Mouse (Mus musculus): ENCODE measurements around the gene Scamp2. TPM values are rescaled to one million over a fixed set of nuclear protein-coding genes. Genes with fewer than 3 reads are reported as not detected.
A peak's percentile ranks its signal among the peaks of the same experiment; 100 is the strongest.

Gene Scamp2
- polyA plus RNA-seq, 1 experiment from 2014 or later, result 93.4 TPM

- no peak overlapping the region for H3K4me3 ChIP-seq (ENCODE audit: low read length)
- no peak for ATAC-seq (ENCODE audit: low FRiP score, low TSS enrichment)
- peak overlapping the region; percentile 40; the same call in 1 of the 2 replicates for H3K4me2 ChIP-seq (replicated peaks; ENCODE audit: low read depth, low read length)
- 57% methylated on average over 3 of the region's 3 CpGs for WGBS
- 0 out of 2 replicates have a peak overlapping the region, but pooled peaks have one; percentile 19 for H3K9ac ChIP-seq (replicated peaks; ENCODE audit: low read length)
- H3K9me3 ChIP-seq (ENCODE audit: low read length), result no peaks in the 10 kb centered on the region
- peak overlapping the region; percentile 76 for H3K27ac ChIP-seq (ENCODE audit: low read length)
- 0 out of 2 replicates have a peak, but pooled peaks cover 8% of the 10 kb centered on the region for H3K36me3 ChIP-seq (ENCODE audit: insufficient read depth, low read length)
- H3K27me3 ChIP-seq (ENCODE audit: insufficient read depth, low read length), result no peaks in the 10 kb centered on the region
- H3K4me1 ChIP-seq (ENCODE audit: insufficient read depth, low read length), result peaks cover 57% of the 10 kb centered on the region
Measured at GRCm38 (mm10) chr9:57637272-57637671, 76.5 kb downstream of the Scamp2 start.

- 10% methylated on average over 6 of the region's 6 CpGs for WGBS
- Histone ChIP-seq H3K27ac (ENCODE audit: low read length) (peak overlapping the region; percentile 76), H3K4me1 (ENCODE audit: insufficient read depth, low read length) (peaks cover 61% of the 10 kb centered on the region), H3K9ac (replicated peaks; ENCODE audit: low read length) (no peak overlapping the region; the same call in 1 of the 2 replicates), H3K4me3 (ENCODE audit: low read length) (no peak overlapping the region), H3K27me3 (ENCODE audit: insufficient read depth, low read length) (no peaks in the 10 kb centered on the region), H3K9me3 (ENCODE audit: low read length) (no peaks in the 10 kb centered on the region), H3K36me3 (ENCODE audit: insufficient read depth, low read length) (0 out of 2 replicates have a peak, but pooled peaks cover 8% of the 10 kb centered on the region), H3K4me2 (replicated peaks; ENCODE audit: low read depth, low read length) (peak overlapping the region; percentile 40)
- ATAC-seq (ENCODE audit: low FRiP score, low TSS enrichment), result peak; percentile 52
Measured at GRCm38 (mm10) chr9:57637741-57638322, 77.1 kb downstream of the Scamp2 start.

Other genes with a start within 250 kb of the Scamp2 start
- gene Ppcdc, start 120.8 kb upstream of the Scamp2 start, polyA plus RNA-seq (2015; fragmentation: Nextera tagmentation; extraction: Ambion mirVana), result 29.7 and 30.5 TPM in 2 replicates
- 17.7 and 20.2 TPM in 2 replicates for gene Scamp5, start 92.9 kb upstream of the Scamp2 start, polyA plus RNA-seq (2015; fragmentation: Nextera tagmentation; extraction: Ambion mirVana)
- gene Rpp25, start 56.9 kb upstream of the Scamp2 start, polyA plus RNA-seq (2015; fragmentation: Nextera tagmentation; extraction: Ambion mirVana), result 5.5 and 6.4 TPM in 2 replicates
- 670 and 691 TPM in 2 replicates for gene Cox5a, start 39.7 kb upstream of the Scamp2 start, polyA plus RNA-seq (2015; fragmentation: Nextera tagmentation; extraction: Ambion mirVana)
- 19.0 and 19.8 TPM in 2 replicates for gene Fam219b, start 23.4 kb upstream of the Scamp2 start, polyA plus RNA-seq (2015; fragmentation: Nextera tagmentation; extraction: Ambion mirVana)
- 54.6 and 57.2 TPM in 2 replicates for gene Mpi, start 8.2 kb upstream of the Scamp2 start, polyA plus RNA-seq (2015; fragmentation: Nextera tagmentation; extraction: Ambion mirVana)
- gene Ulk3, start 28.5 kb downstream of the Scamp2 start, polyA plus RNA-seq (2015; fragmentation: Nextera tagmentation; extraction: Ambion mirVana), result 18.3 and 22.7 TPM in 2 replicates
- not detected in 2 replicates for gene Cplx3, start 45.3 kb downstream of the Scamp2 start, polyA plus RNA-seq (2015; fragmentation: Nextera tagmentation; extraction: Ambion mirVana)
- not detected in 2 replicates for gene Lman1l, start 59.8 kb downstream of the Scamp2 start, polyA plus RNA-seq (2015; fragmentation: Nextera tagmentation; extraction: Ambion mirVana)
- 27.2 and 31.6 TPM in 2 replicates for gene Csk, start 92.7 kb downstream of the Scamp2 start, polyA plus RNA-seq (2015; fragmentation: Nextera tagmentation; extraction: Ambion mirVana)
- gene Cyp1a2, start 122.8 kb downstream of the Scamp2 start, polyA plus RNA-seq (2015; fragmentation: Nextera tagmentation; extraction: Ambion mirVana), result not detected in 2 replicates
- gene Cyp1a1, start 127.0 kb downstream of the Scamp2 start, polyA plus RNA-seq (2015; fragmentation: Nextera tagmentation; extraction: Ambion mirVana), result 0.23 and 0.25 TPM in 2 replicates
- gene Edc3, start 147.6 kb downstream of the Scamp2 start, polyA plus RNA-seq (2015; fragmentation: Nextera tagmentation; extraction: Ambion mirVana), result 39.2 and 41.2 TPM in 2 replicates
- 82.0 and 90.0 TPM in 2 replicates for gene Clk3, start 204.9 kb downstream of the Scamp2 start, polyA plus RNA-seq (2015; fragmentation: Nextera tagmentation; extraction: Ambion mirVana)

Measured in kidney, embryonic 16.5 days (tissue).